Mouse (Mus musculus) ES-E14 (cell line): Measurements from ENCODE around the gene Tapt1.

Source experiments
- CHD2 ChIP-seq: IDR thresholded peaks from 2 replicates; pipeline ENCODE4 v1.6.1; 2014; ENCODE audit warnings: mild to moderate bottlenecking, low read depth, low read length, inconsistent platforms
- HCFC1 ChIP-seq: IDR thresholded peaks from 2 replicates; pipeline ENCODE4 v1.6.1; 2012; ENCODE audit warnings: low read length, inconsistent platforms, borderline replicate concordance; ENCODE audit not compliant: insufficient read depth
- MAFK ChIP-seq: IDR thresholded peaks from 2 replicates; pipeline ENCODE4 v1.6.1; 2014; ENCODE audit warnings: mild to moderate bottlenecking, low read depth, low read length, inconsistent platforms; ENCODE audit not compliant: insufficient read depth
- ZC3H11A ChIP-seq: IDR thresholded peaks from 2 replicates; pipeline ENCODE4 v1.6.1; 2012; ENCODE audit warnings: low read depth, mild to moderate bottlenecking, inconsistent platforms, low read length, borderline replicate concordance
- ZNF384 ChIP-seq: IDR thresholded peaks from 2 replicates; pipeline ENCODE4 v1.6.1; 2012; ENCODE audit warnings: low read depth, low read length, inconsistent platforms

- TF ChIP-seq HCFC1 = no peak
- no peak for TF ChIP-seq ZC3H11A
- TF ChIP-seq CHD2 = no peak
- TF ChIP-seq ZNF384 = no peak
- no peak for TF ChIP-seq MAFK
These were observed 74.9 kb downstream of the Tapt1 start for GRCm38 (mm10) chr5:44151327-44152051.
